Mouse (Mus musculus) layer of hippocampus, postnatal 25 days (tissue): ENCODE results near the gene Tnnc1. TPM values are rescaled to one million over a fixed set of nuclear protein-coding genes. Genes with fewer than 3 reads are reported as not detected.

ENCODE experiments used
- DNase-seq, 2 experiments: peaks; one replicate each; pipeline ENCODE4 v3.0.0; 2022; ENCODE audit warnings: mixed read lengths in 2 of 2, low spot score in 1 of 2; ENCODE audit errors: extremely low spot score in 1 of 2
- total RNA-seq, 2 experiments: library from RNA; stranded (reverse); gene quantifications; 2 replicates each; pipeline ENCODE4 v1.2.3; 2021

Gene Tnnc1
- total RNA-seq, 2 experiments from 2014 or later: 2.2 to 3.1 TPM

DNA sequence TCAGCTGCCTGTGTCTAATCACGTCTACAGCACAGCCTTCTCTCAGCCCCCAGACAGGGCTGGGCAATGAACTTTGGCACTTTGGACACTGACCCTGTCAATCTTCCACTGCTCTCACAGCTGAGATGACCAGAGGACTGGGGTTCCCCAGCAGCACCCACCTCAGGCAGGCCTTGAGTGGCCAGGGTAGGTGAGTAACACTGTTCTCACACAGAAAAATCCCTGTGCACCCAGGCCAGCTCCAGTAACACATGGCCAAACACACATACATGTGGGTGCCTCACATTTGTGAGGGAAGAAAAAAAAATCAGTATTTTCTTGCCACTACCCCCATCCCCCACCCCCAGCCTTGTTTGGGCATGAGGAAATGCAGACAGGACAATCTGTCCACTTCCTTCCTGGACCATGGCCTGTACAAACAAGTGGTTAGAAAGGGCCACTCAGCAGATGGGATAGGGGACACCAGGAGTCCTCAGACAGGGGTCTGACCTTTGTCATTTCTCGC lies 25.3 kb upstream of the Tnnc1 start:
- no peak for DNase-seq

DNA sequence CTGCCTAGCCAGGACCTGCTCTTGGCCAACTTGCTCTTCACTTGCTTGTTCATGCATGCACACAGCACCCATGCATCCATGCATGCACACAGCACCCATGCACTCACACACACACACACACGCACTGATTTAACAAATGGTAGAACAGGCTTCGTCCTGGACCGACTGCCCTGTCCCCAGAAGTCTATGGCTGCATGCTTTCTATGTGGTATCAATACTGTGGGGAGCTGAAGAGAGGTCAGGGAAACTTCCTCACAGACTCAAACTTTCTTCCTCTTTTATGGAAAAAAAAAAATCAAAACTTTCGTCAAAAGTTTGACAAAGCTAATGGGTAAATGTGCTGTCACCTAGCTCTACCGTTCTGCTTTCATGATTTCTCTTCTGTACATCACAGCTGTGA lies 24.6 kb upstream of the Tnnc1 start:
- no peak for DNase-seq

DNA sequence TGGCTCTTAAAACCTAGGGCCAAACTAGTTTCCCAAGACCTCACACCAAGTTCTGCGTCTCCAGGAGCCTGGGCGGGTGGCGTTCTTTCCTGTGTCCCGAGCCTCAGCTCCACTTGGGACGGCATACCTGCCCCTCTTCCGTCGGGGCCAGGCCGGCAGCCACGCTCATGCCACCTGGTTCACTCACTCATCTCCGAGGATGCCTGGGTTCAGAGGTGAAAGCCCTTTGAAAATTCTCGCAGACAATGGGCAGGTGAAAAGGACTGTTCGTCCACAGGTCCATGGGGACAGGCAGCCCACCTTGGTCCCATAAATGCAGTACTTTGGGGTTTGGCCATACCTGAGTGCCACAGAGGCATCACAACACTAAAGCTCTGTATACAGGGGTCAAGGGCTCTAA lies 23.9 kb upstream of the Tnnc1 start:
- no peak for DNase-seq

DNA sequence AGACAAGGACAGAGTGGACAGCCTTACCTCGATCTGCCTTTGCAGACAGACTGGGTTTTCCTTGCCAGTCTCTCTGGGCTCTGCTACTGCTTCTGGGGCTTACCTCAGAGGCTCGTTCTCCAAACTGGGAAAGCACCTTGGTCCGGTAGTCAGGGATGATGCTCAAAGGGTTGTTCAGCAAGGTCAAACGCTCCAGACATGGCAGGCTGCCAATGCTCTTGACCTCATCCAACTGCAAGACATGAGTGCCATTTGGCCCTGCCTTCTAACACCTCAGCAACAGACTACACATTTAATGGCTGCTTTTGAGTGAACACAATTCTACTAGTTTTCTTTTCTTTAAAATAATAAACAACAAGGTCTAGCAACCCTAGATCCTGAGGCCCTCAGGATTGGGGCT lies 21.5 kb upstream of the Tnnc1 start:
- no peak for DNase-seq

DNA sequence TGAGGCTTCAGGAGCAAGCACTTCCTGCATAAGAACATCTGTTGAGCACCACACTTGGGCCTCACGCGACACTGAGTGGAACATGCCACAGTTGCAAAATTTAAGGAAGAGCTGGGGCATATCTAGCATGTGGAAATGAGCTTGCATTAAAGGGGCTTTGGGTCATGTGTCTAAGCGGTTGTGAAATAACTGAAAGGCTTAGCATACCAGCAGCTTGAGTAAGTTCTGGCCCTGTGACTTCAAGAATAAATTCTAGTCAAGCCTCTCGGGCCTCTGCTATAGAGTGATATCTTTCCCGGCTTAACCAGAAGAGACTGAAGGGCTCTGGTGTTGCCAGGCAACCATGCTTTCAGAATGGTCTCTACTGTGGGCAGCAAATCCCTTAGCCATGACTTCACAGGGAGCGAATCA lies 19.3 kb upstream of the Tnnc1 start:
- DNase-seq: no peak

DNA sequence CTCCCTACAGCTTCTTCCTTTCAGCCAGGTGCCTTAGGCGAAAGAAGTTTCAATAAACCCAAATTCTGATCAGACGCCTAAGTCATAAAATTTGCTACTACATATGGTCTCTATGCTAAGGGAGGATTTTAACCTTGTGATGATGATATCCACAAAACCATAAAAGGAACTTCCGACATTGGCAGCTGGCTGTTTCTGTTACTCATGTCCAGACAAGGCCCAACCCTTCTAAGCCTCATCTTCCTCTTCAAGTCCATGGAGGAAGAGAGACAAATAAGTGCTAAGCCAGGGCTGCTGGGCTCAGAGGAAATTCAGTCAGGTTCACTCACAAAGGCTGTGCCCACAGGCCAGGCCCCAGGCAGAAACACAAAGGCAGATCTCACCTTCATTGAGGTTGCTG lies 18.8 kb upstream of the Tnnc1 start:
- no peak for DNase-seq

GRCm38 (mm10) chr14:31191936-31192335 lies 16.2 kb upstream of the Tnnc1 start:
- DNase-seq: no peak

DNA sequence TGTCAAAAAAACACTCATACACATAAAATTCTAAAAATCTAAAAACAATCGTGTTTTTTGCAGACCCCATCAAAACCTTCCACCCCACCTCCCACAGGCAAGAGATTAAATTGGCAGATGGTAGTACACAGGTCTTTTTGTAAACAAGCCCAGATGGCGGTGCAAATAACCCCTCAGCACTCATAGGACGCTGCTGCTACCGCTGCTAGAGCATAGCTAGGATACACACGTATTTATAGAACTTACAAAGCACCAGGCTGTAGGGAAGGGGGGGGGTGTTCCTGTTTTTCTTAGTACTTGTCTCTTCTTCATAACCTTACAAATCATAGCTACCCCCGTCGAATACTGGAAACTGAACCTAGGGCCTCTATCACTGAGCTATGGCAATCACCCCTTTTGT lies 14.3 kb upstream of the Tnnc1 start:
- no peak for DNase-seq

DNA sequence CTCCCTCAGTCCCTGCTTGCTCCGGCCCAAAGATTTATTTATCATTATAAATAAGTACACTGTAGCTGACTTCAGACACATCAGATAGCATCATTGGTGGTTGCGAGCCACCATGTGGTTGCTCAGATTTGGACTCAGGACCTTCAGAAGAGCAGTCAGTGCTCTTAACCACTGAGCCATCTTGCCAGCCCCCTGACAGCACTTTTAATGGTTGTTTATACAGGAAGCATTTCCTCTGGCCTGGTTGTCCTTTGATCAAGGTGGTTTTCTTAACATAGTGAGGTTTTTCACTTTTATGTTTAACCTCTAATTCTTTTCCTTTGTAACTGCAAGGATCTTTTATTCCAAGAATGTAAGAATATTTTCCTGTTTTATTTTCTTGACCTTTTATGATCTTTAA lies 13.7 kb upstream of the Tnnc1 start:
- DNase-seq: no peak

GRCm38 (mm10) chr14:31194891-31195513 lies 13.1 kb upstream of the Tnnc1 start:
- no peak for DNase-seq

- DNase-seq: no peak
Measured at GRCm38 (mm10) chr14:31195521-31195920, 12.6 kb upstream of the Tnnc1 start.

- no peak for DNase-seq
Measured at GRCm38 (mm10) chr14:31195968-31196367, 12.1 kb upstream of the Tnnc1 start.

GRCm38 (mm10) chr14:31197547-31198516 lies 10.3 kb upstream of the Tnnc1 start:
- DNase-seq: no peak

- no peak for DNase-seq
Measured at GRCm38 (mm10) chr14:31199599-31199998, 8.5 kb upstream of the Tnnc1 start.

- DNase-seq: no peak
Measured at GRCm38 (mm10) chr14:31200038-31200437, 8.1 kb upstream of the Tnnc1 start.

DNA sequence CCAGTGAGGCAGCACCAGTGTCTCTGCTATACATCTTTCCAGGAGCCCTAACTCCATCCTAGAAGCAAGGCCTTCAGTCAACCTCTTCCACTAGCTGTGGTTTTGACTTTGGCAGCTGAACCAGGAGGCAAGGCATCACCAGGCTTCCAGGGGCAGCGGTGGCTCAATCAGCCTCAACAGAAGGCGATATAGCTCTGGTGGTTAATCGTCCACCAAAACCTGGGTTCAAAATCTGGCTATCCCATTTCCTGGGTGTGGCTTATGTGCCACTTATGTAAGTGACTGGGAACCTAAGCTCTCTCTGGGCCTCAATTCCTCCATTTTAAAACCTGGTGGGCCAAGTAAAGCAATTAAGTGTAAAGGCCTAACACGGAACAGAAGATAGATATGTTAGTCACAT lies 3.3 kb upstream of the Tnnc1 start:
- no peak for DNase-seq

DNA sequence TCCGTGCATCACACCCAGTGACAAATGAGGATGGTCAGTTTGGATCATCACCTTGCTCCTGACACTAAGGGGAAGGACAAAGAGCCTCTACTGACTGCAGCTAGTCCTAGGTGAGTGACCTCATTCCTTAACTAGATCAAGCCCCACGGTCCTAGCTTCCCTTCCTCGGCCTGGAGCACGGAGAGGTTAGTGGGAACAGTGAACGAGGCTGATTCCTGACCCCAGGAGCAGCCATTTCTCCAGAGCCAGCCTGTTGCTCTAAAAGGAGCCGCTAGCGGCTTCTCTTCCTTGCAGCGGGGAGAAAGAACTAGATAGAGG lies 2.9 kb upstream of the Tnnc1 start:
- no peak for DNase-seq

DNA sequence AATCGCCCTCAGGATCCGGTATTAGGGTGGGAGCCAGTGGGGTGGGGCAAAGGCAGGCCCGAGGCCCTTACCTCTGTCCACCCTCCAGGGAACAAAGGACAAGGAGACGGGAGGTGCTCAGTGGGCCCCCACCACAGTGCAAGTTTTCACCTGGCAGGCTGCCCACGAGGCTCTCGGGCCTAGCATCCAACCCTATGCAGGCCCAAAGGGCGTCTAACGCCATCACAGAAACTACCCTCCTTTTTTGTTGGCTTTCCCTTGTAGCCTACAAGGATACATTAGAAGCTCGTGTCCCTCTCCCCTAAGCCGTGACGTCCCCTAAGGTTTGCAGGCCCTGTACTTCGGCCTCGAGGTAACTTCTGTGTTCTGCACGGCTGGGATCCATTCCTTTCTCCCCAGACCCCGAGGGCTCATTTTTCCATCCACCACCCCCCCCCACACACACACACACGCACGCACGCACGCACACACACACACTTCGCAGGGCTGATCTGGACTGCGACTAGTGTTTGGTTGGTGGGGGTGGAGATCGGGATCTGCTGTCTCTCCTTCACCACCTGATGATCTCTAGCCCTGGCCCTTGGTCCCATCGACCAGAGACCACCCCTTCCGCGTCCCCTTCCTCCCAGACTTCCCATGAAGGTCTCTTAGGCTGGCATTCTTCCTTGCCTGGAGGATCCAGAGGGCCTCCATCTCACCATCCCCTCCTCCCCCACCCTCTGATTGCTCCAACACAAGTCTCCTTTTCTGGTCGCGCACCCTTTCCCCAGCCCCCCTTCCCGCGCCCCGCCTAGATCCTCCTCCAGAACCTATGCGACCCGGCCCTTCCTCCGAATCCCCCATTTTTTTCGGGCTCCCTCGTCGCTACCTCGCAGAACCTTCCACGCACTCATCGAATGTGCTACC lies 2.3 kb upstream of the Tnnc1 start:
- peak; percentile 43 to 48 for DNase-seq

GRCm38 (mm10) chr14:31206472-31206981 lies 1.6 kb upstream of the Tnnc1 start:
- DNase-seq: peak; percentile 89 to 92

DNA sequence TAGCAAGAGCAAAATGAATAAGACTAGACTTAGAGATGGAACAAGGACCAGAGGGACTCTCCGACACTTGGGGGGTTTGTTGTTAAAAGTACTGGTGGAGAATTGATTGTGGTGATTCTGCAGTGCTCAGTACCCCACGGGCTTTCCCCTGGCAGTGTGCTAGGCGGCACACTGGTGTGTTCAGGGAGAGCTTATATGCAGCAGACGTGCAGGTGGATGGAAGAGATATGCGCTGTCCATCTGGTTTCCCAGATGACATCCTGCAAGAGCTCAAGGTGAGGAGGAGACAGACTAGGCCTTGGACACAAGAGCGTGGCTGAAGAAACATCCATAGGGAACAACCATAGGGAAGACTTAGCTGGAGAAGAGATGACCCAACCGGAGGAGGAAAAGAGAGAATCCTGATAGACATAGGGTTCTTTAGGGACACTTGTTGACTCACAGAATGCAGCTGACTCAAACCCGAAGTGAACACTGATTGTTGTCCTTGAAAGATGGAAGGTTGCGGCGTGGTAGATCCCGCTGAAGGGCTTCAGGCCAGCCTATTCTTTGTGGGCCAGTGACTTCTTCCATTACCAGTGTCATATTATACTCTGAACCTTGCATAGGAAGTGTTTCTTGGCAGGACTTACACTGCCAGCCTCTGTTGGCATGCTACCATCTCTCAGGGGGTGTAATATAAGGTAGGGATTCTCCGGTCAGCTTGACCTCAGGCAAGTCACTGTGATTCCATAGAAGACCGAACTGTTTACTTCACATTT lies 862 bp upstream of the Tnnc1 start:
- DNase-seq: no peak
